Mouse (Mus musculus) heart, embryonic 15.5 days (tissue): ENCODE results near the gene Fam114a1. TPM values are rescaled to one million over a fixed set of nuclear protein-coding genes. Genes with fewer than 3 reads are reported as not detected.

Experiments
- ATAC-seq: fragments of 200-750 bp; cut with Nextera tagmentation; replicated peaks from 2 replicates; pipeline ENCODE4 v1.8.0; 2017; ENCODE audit warnings: low read depth, moderate TSS enrichment; ENCODE audit not compliant: insufficient number of reproducible peaks, insufficient read depth, low FRiP score
- H3K27ac ChIP-seq: fragments of 300-500 bp; sonication (generic); 2 replicates; pipeline ENCODE4 v1.5.1; 2015; ENCODE audit warnings: mild to moderate bottlenecking, inconsistent platforms
- H3K27me3 ChIP-seq: fragments of 300-500 bp; sonication (generic); 2 replicates; pipeline ENCODE4 v1.6.1; 2015; ENCODE audit warnings: inconsistent platforms
- H3K36me3 ChIP-seq: fragments of 300-500 bp; sonication (generic); 2 replicates; pipeline ENCODE4 v1.6.1; 2015; ENCODE audit warnings: mild to moderate bottlenecking, inconsistent platforms
- H3K4me1 ChIP-seq: fragments of 300-500 bp; sonication (generic); replicated peaks from 2 replicates; pipeline ENCODE4 v1.6.1; 2015; ENCODE audit warnings: inconsistent platforms
- H3K4me2 ChIP-seq: fragments of 300-500 bp; sonication (generic); 2 replicates; pipeline ENCODE4 v1.6.1; 2015; ENCODE audit warnings: inconsistent platforms, mild to moderate bottlenecking, moderate library complexity
- H3K4me3 ChIP-seq: fragments of 300-500 bp; sonication (generic); 2 replicates; pipeline ENCODE4 v1.5.1; 2015; ENCODE audit warnings: mild to moderate bottlenecking, inconsistent platforms
- H3K9ac ChIP-seq: fragments of 300-500 bp; sonication (generic); 2 replicates; pipeline ENCODE4 v1.6.1; 2015; ENCODE audit warnings: mild to moderate bottlenecking, inconsistent platforms
- H3K9me3 ChIP-seq: fragments of 300-500 bp; sonication (generic); replicated peaks from 2 replicates; pipeline ENCODE4 v1.6.1; 2016; ENCODE audit warnings: inconsistent platforms
- WGBS: fragments of 180-500 bp; shearing (Covaris S2); methylation state at CpG from one replicate; pipeline ENCODE4 v1.1.7; 2015; ENCODE audit warnings: mixed read lengths; 5-methylcytosine and 5-hydroxymethylcytosine counted together
- polyA plus RNA-seq: library from polyadenylated mRNA; unstranded; fragments of >200 nt; fragmentation: Nextera tagmentation; extraction: Ambion mirVana; gene quantifications from 2 replicates; pipeline ENCODE4 v1.2.1, GENCODE M21; 2015

The Fam114a1 gene
- polyA plus RNA-seq, 1 experiment from 2014 or later, result 38.2 TPM

DNA sequence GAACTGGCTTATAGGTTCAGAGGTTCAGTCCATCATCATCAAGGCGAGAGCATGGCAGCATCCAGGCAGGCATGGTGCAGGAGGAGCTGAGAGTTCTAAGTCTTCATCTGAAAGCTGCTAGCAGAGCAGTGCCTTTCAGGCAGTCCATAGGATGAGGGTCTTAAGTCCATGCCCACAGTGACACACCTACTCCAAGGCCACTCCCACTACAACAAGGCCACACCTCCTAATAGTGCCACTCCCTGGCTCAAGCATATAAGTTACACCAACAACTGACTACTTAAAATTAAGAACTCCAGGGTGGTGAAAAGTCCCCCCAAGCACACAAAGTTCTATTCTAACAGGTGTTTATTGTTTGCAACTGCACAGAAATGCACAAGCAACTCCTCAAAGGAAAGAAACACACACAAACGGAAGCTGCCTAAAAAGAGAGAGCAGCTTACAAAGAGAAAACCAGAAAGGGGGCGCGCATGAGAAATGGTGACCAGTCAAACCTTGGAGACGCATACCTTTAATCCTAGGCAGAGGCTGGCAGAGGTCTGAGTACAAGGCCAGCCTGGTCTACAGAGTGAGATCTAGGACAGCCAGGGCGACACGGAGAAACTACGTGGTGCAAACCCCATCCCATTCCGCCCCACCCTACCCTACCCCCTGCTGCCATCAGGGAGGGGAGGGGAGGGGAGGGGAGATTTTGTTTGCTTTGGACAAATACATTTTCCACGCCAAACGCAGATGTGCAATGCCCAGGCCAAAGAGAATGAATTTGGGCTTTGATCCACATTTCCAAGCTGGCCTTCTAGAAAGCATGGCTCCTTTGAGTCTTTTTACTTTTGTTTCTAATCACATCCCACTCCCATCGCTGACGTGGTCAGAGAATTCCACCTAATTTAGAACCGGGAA is 660 bp upstream of the Fam114a1 start:
- Histone ChIP-seq H3K9me3 (no peaks in the 10 kb centered on the region), H3K27me3 (no peaks in the 10 kb centered on the region), H3K4me1 (peaks cover 5% of the 10 kb centered on the region), H3K4me2 (peak overlapping the region; percentile 84), H3K27ac (peak overlapping the region; percentile 82), H3K4me3 (peak overlapping the region; percentile 82), H3K9ac (peak overlapping the region; percentile 87), H3K36me3 (no peaks in the 10 kb centered on the region)
- WGBS, result 6% methylated on average over 14 of the region's 14 CpGs
- ATAC-seq, result peak; percentile 51

DNA sequence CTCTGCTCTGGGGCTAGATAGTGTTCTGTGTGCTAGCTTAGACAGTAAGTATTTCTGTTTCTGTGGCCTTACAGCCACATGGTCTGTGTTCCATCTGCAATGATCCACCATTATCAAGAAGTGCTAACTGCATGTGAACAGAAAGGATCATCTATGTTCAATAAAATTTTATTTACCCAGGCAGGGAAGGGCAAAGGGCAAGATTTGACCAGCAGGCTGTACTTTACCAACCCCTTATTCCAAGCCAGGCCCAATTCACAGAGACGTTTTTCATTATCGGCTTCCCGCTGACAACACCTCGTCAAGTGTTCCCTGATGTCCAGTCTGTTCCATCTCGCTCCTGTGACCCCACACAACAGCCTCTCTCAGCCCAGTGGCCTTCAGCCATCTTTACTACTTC is 5.2 kb downstream of the Fam114a1 start:
- 54% methylated on average over 5 of the region's 5 CpGs for WGBS
- H3K36me3 ChIP-seq, result 0 out of 2 replicates have a peak, but pooled peaks cover 4% of the 10 kb centered on the region
- H3K4me1 ChIP-seq, result peaks cover 5% of the 10 kb centered on the region
- no peaks in the 10 kb centered on the region for H3K9me3 ChIP-seq
- no peaks in the 10 kb centered on the region for H3K27me3 ChIP-seq
- H3K4me2 ChIP-seq, result no peak overlapping the region
- H3K27ac ChIP-seq, result no peak overlapping the region
- no peak overlapping the region for H3K4me3 ChIP-seq
- ATAC-seq, result no peak
- no peak overlapping the region for H3K9ac ChIP-seq

DNA sequence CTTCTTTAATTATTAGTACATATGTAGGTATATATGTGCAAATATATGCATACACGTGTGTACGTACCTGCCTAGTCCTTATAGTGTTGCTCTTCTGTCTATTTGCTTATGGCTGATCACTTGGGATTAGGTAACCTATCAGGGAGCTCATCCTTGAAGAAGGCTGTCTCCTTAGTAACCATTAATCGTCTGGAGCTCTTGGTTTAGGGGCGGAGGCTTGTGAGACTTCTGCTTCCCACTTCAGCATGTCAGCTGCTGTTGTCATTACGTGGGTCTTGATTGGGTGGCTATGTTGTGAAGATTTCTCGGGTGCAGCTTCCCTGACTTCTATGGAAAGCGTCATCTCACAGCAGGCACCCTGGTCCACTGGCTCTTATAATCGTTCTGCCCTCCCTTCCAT is 7.3 kb downstream of the Fam114a1 start:
- Histone ChIP-seq H3K9ac (no peak overlapping the region), H3K4me1 (no peaks in the 10 kb centered on the region), H3K4me2 (no peak overlapping the region), H3K36me3 (peaks cover 14% of the 10 kb centered on the region; the same call in 1 of the 2 replicates), H3K4me3 (no peak overlapping the region), H3K9me3 (no peaks in the 10 kb centered on the region), H3K27ac (no peak overlapping the region), H3K27me3 (no peaks in the 10 kb centered on the region)
- 60% methylated on average over 8 of the region's 8 CpGs for WGBS
- ATAC-seq, result no peak

DNA sequence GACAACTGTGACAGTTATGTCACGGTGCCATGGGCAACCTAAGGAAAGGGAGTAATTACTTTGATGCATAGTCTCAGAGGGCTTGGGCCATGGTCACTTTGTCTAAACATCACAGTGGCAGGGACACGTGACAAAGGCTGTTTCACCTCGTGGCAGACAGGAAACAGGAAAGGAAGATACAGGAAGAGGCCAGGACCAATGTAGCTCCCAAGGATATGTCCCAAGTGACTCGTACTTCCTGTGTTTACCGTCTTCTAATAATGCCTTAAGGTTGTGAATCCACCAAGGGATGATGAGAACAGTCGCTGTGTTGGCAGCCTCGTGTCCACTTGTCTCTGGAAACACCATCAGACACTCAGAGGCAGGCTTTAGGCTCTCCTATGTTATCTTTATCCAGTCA is 16.1 kb downstream of the Fam114a1 start:
- H3K9ac ChIP-seq, result no peak overlapping the region
- no peak overlapping the region for H3K4me3 ChIP-seq
- peaks cover 34% of the 10 kb centered on the region for H3K36me3 ChIP-seq
- H3K9me3 ChIP-seq, result no peaks in the 10 kb centered on the region
- peaks cover 22% of the 10 kb centered on the region for H3K4me1 ChIP-seq
- peak overlapping the region; percentile 25; the same call in 1 of the 2 replicates for H3K27ac ChIP-seq
- no peak for ATAC-seq
- no peaks in the 10 kb centered on the region for H3K27me3 ChIP-seq
- H3K4me2 ChIP-seq, result no peak overlapping the region
- WGBS, result 54% methylated on average over 7 of the region's 7 CpGs

DNA sequence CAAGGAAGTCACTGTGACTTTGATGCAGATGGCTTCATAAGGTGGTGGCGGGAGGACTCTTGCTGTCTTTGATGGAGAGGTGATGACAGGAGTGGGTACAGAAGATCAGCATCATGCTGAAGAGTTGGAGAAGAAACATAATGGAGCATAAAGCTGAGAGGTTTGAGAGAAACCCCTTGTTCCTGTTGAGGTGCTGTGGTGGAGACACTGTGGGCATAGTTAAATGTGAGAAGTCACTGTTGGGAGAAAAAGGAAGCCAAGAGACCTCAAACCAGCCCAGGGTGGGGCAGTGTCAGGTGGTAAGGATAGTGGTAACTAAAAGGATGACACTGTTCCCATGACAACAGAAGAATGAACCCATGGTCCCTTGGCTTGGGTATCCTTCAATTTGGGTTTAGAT is 20.1 kb downstream of the Fam114a1 start:
- Histone ChIP-seq H3K4me3 (no peak overlapping the region), H3K9me3 (no peaks in the 10 kb centered on the region), H3K27me3 (no peaks in the 10 kb centered on the region), H3K4me2 (no peak overlapping the region), H3K27ac (no peak overlapping the region), H3K36me3 (peaks cover 10% of the 10 kb centered on the region; the same call in 1 of the 2 replicates), H3K4me1 (peaks cover 24% of the 10 kb centered on the region), H3K9ac (no peak overlapping the region)
- 91% methylated on average over 1 of the region's 1 CpGs for WGBS
- ATAC-seq, result no peak

- peaks cover 16% of the 10 kb centered on the region for H3K4me1 ChIP-seq
- WGBS, result 38% methylated on average over 8 of the region's 8 CpGs
- H3K36me3 ChIP-seq, result peaks cover 12% of the 10 kb centered on the region; the same call in 1 of the 2 replicates
- ATAC-seq, result no peak
- H3K9ac ChIP-seq, result no peak overlapping the region
- H3K4me2 ChIP-seq, result no peak overlapping the region
- H3K4me3 ChIP-seq, result no peak overlapping the region
- no peak overlapping the region for H3K27ac ChIP-seq
- H3K9me3 ChIP-seq, result no peaks in the 10 kb centered on the region
- H3K27me3 ChIP-seq, result no peaks in the 10 kb centered on the region
Observed at GRCm38 (mm10) chr5:64992540-64992939, 22.7 kb downstream of the Fam114a1 start.

DNA sequence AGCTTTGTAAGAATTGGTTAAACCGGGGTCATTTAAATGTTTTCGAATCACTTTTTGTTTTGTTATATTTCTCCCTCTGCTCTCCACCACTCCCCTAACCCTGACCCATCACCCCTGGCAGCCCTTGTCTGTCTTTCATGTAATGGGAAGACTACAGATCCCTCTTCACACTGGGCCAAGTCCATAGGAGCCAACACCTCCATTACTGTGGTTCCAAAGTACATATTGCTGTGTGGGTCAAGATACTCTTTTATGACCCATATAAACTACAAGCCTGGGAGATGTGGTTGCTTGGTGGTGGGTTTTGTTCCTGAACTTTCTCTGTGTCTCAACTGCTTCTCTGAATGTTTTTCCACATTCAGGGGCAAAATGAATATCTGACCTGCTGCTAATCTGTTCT is 25.5 kb downstream of the Fam114a1 start:
- Histone ChIP-seq H3K27me3 (no peaks in the 10 kb centered on the region), H3K4me3 (no peak overlapping the region), H3K9me3 (no peaks in the 10 kb centered on the region), H3K4me1 (0 out of 2 replicates have a peak, but pooled peaks cover 2% of the 10 kb centered on the region), H3K4me2 (no peak overlapping the region), H3K36me3 (peaks cover 17% of the 10 kb centered on the region), H3K9ac (no peak overlapping the region), H3K27ac (no peak overlapping the region)
- ATAC-seq, result no peak
- WGBS, result 95% methylated on average over 2 of the region's 2 CpGs

DNA sequence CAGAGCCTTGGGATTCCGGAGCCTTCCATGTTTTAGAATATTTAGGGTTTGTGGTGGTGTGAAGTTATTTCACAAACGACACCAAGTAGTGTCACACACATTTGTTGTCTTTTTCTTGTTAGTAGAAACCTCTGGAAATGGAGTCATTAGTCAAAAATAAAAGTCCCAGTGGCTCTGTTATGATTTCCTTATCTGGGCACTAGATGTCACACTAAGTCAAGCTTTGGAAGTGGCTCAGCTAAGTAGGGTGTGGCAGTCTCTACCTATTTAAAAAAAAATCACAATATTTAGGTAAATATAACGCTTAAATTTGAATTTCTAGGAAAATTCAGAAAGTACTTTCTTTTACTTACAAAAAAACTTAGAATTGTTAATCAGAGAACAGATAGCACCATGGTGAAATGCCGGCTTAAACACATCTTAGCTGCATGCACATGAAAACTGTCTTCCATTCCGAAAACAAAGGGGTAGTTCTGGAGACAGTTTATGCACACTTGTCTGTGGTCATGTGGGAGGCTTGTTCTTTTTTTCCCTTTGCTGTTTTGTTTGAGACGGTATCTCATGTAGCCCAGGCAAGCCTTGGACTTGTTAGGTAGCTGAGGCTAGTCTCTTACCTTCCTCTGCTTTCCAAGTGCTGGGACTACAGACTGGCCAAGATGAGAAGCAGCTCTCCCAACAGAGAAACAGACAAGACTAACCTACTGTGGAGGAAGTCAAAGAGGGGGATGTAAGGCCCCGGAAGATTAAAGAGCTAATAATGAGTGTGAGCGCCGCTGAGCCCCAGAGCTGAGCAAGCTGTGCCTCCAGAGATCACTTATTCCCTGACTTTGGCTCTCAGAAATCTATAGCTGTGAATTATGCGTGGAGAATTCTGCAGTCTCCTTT is 33.3 kb downstream of the Fam114a1 start:
- Histone ChIP-seq H3K9me3 (no peaks in the 10 kb centered on the region), H3K27me3 (no peaks in the 10 kb centered on the region), H3K4me1 (no peaks in the 10 kb centered on the region), H3K36me3 (peaks cover 21% of the 10 kb centered on the region), H3K9ac (0 out of 2 replicates have a peak overlapping the region, but pooled peaks have one; percentile 11), H3K27ac (no peak overlapping the region), H3K4me3 (no peak overlapping the region), H3K4me2 (no peak overlapping the region)
- 62% methylated on average over 10 of the region's 10 CpGs for WGBS
- ATAC-seq, result no peak

DNA sequence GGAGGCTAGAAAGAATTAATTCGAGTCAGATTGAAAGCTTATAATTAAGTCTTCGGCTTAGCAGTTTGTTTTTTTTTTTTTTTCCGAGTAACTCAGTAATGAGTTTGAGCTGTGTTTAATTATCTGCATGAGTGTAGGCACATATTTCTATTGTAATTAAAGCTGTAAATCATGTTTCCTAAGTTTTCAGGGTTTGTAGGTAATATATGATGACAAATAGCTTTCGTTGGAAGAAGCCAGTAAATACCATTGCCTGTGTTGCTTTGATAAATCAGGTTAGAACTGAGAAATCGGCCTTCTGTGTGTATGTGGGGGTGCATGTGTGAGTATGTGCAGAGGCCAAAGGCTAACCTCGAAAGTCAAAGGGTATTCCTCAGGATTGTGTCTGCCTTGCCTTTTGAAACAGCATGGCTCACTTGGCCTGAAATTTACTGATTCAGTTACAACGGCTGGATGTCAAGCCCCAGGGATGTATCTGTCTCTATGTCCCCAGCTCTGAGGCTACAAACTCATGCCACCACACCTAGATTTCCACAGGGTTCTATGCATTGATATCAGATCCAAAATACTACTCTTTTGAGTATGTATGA is 34.2 kb downstream of the Fam114a1 start:
- Histone ChIP-seq H3K27ac (no peak overlapping the region), H3K4me3 (no peak overlapping the region), H3K4me2 (no peak overlapping the region), H3K36me3 (peaks cover 22% of the 10 kb centered on the region), H3K4me1 (no peaks in the 10 kb centered on the region), H3K9ac (no peak overlapping the region), H3K9me3 (no peaks in the 10 kb centered on the region), H3K27me3 (no peaks in the 10 kb centered on the region)
- WGBS, result 68% methylated on average over 7 of the region's 7 CpGs
- no peak for ATAC-seq

- Histone ChIP-seq H3K27me3 (no peaks in the 10 kb centered on the region), H3K4me2 (no peak overlapping the region), H3K9me3 (no peaks in the 10 kb centered on the region), H3K4me1 (no peaks in the 10 kb centered on the region), H3K36me3 (peaks cover 33% of the 10 kb centered on the region), H3K9ac (no peak overlapping the region), H3K4me3 (no peak overlapping the region), H3K27ac (no peak overlapping the region)
- ATAC-seq, result no peak
- WGBS, result 84% methylated on average over 4 of the region's 4 CpGs
Observed at GRCm38 (mm10) chr5:65005251-65005650, 35.4 kb downstream of the Fam114a1 start.

- Histone ChIP-seq H3K27me3 (no peaks in the 10 kb centered on the region), H3K9me3 (no peaks in the 10 kb centered on the region), H3K9ac (no peak overlapping the region), H3K4me1 (no peaks in the 10 kb centered on the region), H3K4me3 (no peak overlapping the region), H3K4me2 (no peak overlapping the region), H3K36me3 (peaks cover 41% of the 10 kb centered on the region), H3K27ac (no peak overlapping the region)
- no peak for ATAC-seq
- WGBS, result 29% methylated on average over 4 of the region's 4 CpGs
Observed at GRCm38 (mm10) chr5:65006011-65006491, 36.2 kb downstream of the Fam114a1 start.
